Mouse (Mus musculus): Measurements from ENCODE around the gene Olfr1357. TPM values are rescaled to one million over a fixed set of nuclear protein-coding genes. Genes with fewer than 3 reads are reported as not detected.

The Olfr1357 gene
- polyA plus RNA-seq, 1 experiment from 2014 or later, result not detected

Other genes with a start within 250 kb of the Olfr1357 start
- 326 and 342 TPM in 2 replicates for gene Rrp1, start 205.0 kb downstream of the Olfr1357 start, polyA plus RNA-seq (2015; fragmentation: Nextera tagmentation; extraction: Ambion mirVana)
- gene Cstb, start 192.4 kb downstream of the Olfr1357 start, polyA plus RNA-seq (2015; fragmentation: Nextera tagmentation; extraction: Ambion mirVana), result 202 and 212 TPM in 2 replicates
- 12.0 and 13.6 TPM in 2 replicates for gene Pdxk, start 153.1 kb downstream of the Olfr1357 start, polyA plus RNA-seq (2015; fragmentation: Nextera tagmentation; extraction: Ambion mirVana)
- not detected in 2 replicates for gene Olfr1358, start 100.6 kb downstream of the Olfr1357 start, polyA plus RNA-seq (2015; fragmentation: Nextera tagmentation; extraction: Ambion mirVana)
- 59.2 and 66.7 TPM in 2 replicates for gene Ilvbl, start 43.7 kb downstream of the Olfr1357 start, polyA plus RNA-seq (2015; fragmentation: Nextera tagmentation; extraction: Ambion mirVana)
- gene Syde1, start 26.1 kb downstream of the Olfr1357 start, polyA plus RNA-seq (2015; fragmentation: Nextera tagmentation; extraction: Ambion mirVana), result 27.0 and 27.4 TPM in 2 replicates
- 0.56 and 0.73 TPM in 2 replicates for gene Casp14, start 100.2 kb upstream of the Olfr1357 start, polyA plus RNA-seq (2015; fragmentation: Nextera tagmentation; extraction: Ambion mirVana)
- 0.19 and 0.32 TPM in 2 replicates for gene Ccdc105, start 135.0 kb upstream of the Olfr1357 start, polyA plus RNA-seq (2015; fragmentation: Nextera tagmentation; extraction: Ambion mirVana)
- 2.3 and 3.0 TPM in 2 replicates for gene Slc1a6, start 162.4 kb upstream of the Olfr1357 start, polyA plus RNA-seq (2015; fragmentation: Nextera tagmentation; extraction: Ambion mirVana)
- gene Olfr1356, start 234.1 kb upstream of the Olfr1357 start, polyA plus RNA-seq (2015; fragmentation: Nextera tagmentation; extraction: Ambion mirVana), result not detected in 2 replicates